Mouse (Mus musculus): ENCODE data around the gene Btbd6.

GRCm38 (mm10) chr12:113015956-113016355, 39.7 kb downstream of the Btbd6 start:
- no peak for TF ChIP-seq POLR2A (IDR thresholded peaks at IDR 0.05; ENCODE audit: borderline replicate concordance, extremely low read depth, low read depth, low read length)
- TF ChIP-seq CTCF (IDR thresholded peaks at IDR 0.05; ENCODE audit: insufficient read depth, low read length): no peak
